In genomic region chr1:24033759-24034423, GRCm38 (mm10) we compare ENCODE assay signal across 9 mouse cellular contexts. TPM values are rescaled to one million over a fixed set of nuclear protein-coding genes. Genes with fewer than 3 reads are reported as not detected.
DNase-seq lines count a peak whose midpoint lies in the region; TF ChIP-seq lines count a peak whose summit lies in the region.
"Had no signal": no experiment of that assay in that cellular context is flagged by ENCODE, and none has a peak within 500 bp of the region (broad histone marks: within the 10 kb centered on the region; RNA-seq: fewer than 3 reads in every experiment).

No protein-coding gene starts in this region.

- peak; percentile 61 for TF ChIP-seq CTCF in left cerebral cortex, adult 2 months (IDR thresholded peaks at IDR 0.05)

- intact Hi-C loops in left cerebral cortex, adult 2 months (cut with DNase I): loop anchor here (1.0 to 10.0 kb wide), 2 partner anchors 207 to 269 kb away; partner anchors contain the start of gene B3gat2

- DNase-seq in cerebellum, postnatal 14 days: peak; percentile 21 to 24
- no peak for DNase-seq in cerebellum, postnatal 4 days (ENCODE audit: low spot score in 2 of 2)
- no peak for DNase-seq in left cerebral cortex, adult 2 months (ENCODE audit: extremely low spot score in 1 of 2, low spot score in 2 of 2)
- DNase-seq in left cerebral cortex, adult 8-10 months (ENCODE audit: low spot score in 2 of 2): no peak
- DNase-seq in MN1 (ENCODE audit: low spot score): peak; percentile 47
- DNase-seq in lung, postnatal 14 days: peak; percentile 2
- DNase-seq in urinary bladder, postnatal 10 days (ENCODE audit: low spot score): no peak
- no peak for DNase-seq in ovary, postnatal 10 days (ENCODE audit: low spot score)

- H3K27ac ChIP-seq in left cerebral cortex, adult 2 months: no peak overlapping the region
- H3K27ac ChIP-seq: limb, embryonic 13.5 days had no signal

- H3K4me3 ChIP-seq in left cerebral cortex, adult 2 months: no peak overlapping the region
- H3K4me3 ChIP-seq: limb, embryonic 13.5 days had no signal

RNA-seq across cellular contexts. Expression of gene Sdhaf4, which starts 28.4 kb away (rescaled TPM):
- total RNA-seq in left cerebral cortex, adult 2 months (2021): 10 to 100 TPM; 42.6 to 46.8 TPM
- 10 to 100 TPM; 45.8 to 54.6 (median 51.3) TPM for total RNA-seq in left cerebral cortex, adult 8-10 months (2022)

Comparison
In these comparisons a context has a peak if more than half of its experiments do, and no peak if none do; other contexts are left out.
1. DNase-seq: peak in cerebellum, postnatal 14 days (2 of 2), MN1 (single experiment) and lung, postnatal 14 days (single experiment); none in cerebellum, postnatal 4 days (0 of 2), left cerebral cortex, adult 2 months (0 of 2), left cerebral cortex, adult 8-10 months (0 of 2), urinary bladder, postnatal 10 days (single experiment) and ovary, postnatal 10 days (single experiment).